Mouse (Mus musculus): ENCODE results near the gene Mrgpra3. TPM values are rescaled to one million over a fixed set of nuclear protein-coding genes. Genes with fewer than 3 reads are reported as not detected.

Mrgpra3 gene
- polyA plus RNA-seq (2017; shearing (Covaris generic)), result not detected

DNA sequence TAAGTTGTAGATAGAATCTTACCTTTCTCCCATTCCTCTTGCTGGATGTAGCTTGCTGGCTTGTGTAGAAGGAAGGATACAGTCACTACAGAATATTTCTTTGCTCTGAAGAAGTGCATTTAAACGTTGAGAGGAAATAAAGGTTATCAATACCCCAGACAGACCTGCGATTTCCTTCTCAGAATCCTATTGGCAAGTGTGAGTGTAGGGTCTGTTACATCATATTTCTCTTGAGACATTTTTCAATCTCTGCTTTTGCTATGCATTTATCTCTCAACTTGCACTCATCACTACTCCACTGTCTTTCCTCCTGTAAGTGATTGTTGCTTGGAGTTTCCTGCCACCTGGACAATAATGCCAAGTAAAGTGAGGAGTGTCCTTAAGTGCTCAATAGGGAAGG is at the start of gene Mrgpra3:
Gene Mrgpra3 (minus strand): TSS at position 101 of the 400 bp plus-strand sequence.

Other genes with a start within 250 kb of the Mrgpra3 start
- gene Mrgpra1, start 247.1 kb downstream of the Mrgpra3 start, polyA plus RNA-seq (2017; shearing (Covaris generic)), result not detected
- gene Mrgpra2a, start 149.2 kb downstream of the Mrgpra3 start, polyA plus RNA-seq (2017; shearing (Covaris generic)), result under 1 TPM in 1 of 2 experiments, not detected in 1; 0.37 TPM
- gene Mrgpra2b, start 72.5 kb downstream of the Mrgpra3 start, polyA plus RNA-seq (2017; shearing (Covaris generic)), result under 1 TPM in 1 of 2 experiments, not detected in 1; 0.56 TPM